Mouse (Mus musculus): ENCODE measurements around the gene Vps45. TPM values are rescaled to one million over a fixed set of nuclear protein-coding genes. Genes with fewer than 3 reads are reported as not detected.

The Vps45 gene
- polyA plus RNA-seq, 2 experiments = 6.6 to 9.0 TPM

DNA sequence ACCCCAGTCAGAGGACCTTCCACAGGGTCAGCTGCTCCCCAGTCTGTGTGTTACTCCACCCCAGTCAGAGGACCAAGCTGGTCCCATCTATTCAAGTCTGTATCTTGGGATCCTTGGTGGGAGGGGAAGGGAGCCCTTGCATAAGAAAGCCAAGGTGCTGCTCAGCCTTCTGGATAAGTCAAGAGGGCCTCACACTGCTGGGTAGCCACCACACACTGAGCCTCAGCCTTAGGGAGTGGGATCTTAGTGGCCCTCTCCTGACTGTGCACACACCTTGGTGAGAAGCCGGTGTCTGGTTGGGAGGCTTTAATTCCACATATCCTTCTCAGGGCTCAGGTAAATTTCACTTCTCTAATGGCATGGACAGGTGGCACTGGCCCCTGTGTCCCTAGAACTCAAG lies 70.1 kb downstream of the Vps45 start:
- no peak overlapping the region for H3K27ac ChIP-seq
- peaks cover 0 to 29% of the 10 kb centered on the region in 2 experiments; a peak in 3 of 4 replicates for H3K4me1 ChIP-seq (replicated peaks; ENCODE audit: control insufficient read depth in 2 of 2, insufficient read depth in 2 of 2, low read length in 1 of 2)
- no peak overlapping the region for H3K4me2 ChIP-seq (ENCODE audit: low read depth)
- 74% methylated on average over 1 of the region's 1 CpGs for WGBS (ENCODE audit: insufficient replicate concordance)
- ATAC-seq (ENCODE audit: insufficient read depth) (no peak), DNase-seq (ENCODE audit: low read depth in 3 of 3, low spot score in 3 of 3) (no peak)
- H3K4me3 ChIP-seq (ENCODE audit: insufficient read depth in 1 of 2, low read depth in 2 of 2, low read length in 2 of 2) = no peak overlapping the region
- TF ChIP-seq EP300 (IDR thresholded peaks at IDR 0.05; ENCODE audit: low read depth) = no peak
- no peak for TF ChIP-seq CTCF (IDR thresholded peaks at IDR 0.05; ENCODE audit: low read depth)
- no peak overlapping the region for H3K9ac ChIP-seq (replicated peaks)
- no peaks in the 10 kb centered on the region; the same call in 1 of the 2 replicates for H3K27me3 ChIP-seq (ENCODE audit: control insufficient read depth, insufficient read depth, low read length)
- H3K36me3 ChIP-seq (replicated peaks; ENCODE audit: control insufficient read depth, insufficient read depth, low read depth) = no peaks in the 10 kb centered on the region
- H3K9me3 ChIP-seq (ENCODE audit: control insufficient read depth, low read length) = no peaks in the 10 kb centered on the region

DNA sequence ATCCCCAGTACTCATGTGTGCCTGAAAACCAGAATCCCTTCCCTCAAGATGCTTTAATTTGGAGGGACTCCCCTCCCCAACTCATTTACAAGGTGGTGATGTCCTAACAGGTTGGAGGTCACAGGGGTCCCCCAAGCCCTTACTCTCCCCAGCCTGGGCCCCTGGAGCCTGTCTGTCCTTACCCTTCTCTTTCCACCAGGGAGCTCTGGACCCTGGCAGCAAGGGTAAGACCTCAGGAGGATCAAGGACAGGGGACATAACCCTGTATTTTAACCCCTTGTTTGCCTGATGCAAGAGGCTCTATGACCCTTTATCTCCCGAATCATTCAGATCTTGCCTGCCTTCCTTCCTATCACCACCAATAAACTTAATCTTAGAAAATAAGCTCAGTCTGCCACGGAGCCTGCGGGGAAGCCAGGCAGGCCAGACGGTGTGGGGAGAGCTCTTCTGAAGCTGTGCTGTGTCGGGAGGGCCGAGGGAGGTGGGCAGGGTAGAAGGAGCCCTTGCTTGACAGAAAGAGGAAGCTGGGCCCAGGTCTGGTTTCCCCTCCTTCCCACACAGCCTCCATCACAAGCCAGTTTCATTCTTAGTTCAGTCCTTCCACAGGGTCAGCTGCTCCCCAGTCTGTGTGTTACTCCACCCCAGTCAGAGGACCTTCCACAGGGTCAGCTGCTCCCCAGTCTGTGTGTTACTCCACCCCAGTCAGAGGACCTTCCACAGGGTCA lies 70.7 kb downstream of the Vps45 start:
- DNase-seq (ENCODE audit: low read depth in 3 of 3, low spot score in 3 of 3) (no peak), ATAC-seq (ENCODE audit: insufficient read depth) (no peak)
- no peak overlapping the region for H3K9ac ChIP-seq (replicated peaks)
- no peak for TF ChIP-seq EP300 (IDR thresholded peaks at IDR 0.05; ENCODE audit: low read depth)
- TF ChIP-seq CTCF (IDR thresholded peaks at IDR 0.05; ENCODE audit: low read depth) = no peak
- H3K9me3 ChIP-seq (ENCODE audit: control insufficient read depth, low read length) = no peaks in the 10 kb centered on the region
- H3K27me3 ChIP-seq (ENCODE audit: control insufficient read depth, insufficient read depth, low read length) = no peaks in the 10 kb centered on the region; the same call in 1 of the 2 replicates
- H3K4me1 ChIP-seq (replicated peaks; ENCODE audit: control insufficient read depth in 2 of 2, insufficient read depth in 2 of 2, low read length in 1 of 2) = peaks cover 0 to 26% of the 10 kb centered on the region in 2 experiments; a peak in 3 of 4 replicates
- WGBS (ENCODE audit: insufficient replicate concordance) = 14% methylated on average over 6 of the region's 6 CpGs
- no peak overlapping the region for H3K4me3 ChIP-seq (ENCODE audit: insufficient read depth in 1 of 2, low read depth in 2 of 2, low read length in 2 of 2)
- no peaks in the 10 kb centered on the region for H3K36me3 ChIP-seq (replicated peaks; ENCODE audit: control insufficient read depth, insufficient read depth, low read depth)
- H3K27ac ChIP-seq = no peak overlapping the region
- no peak overlapping the region for H3K4me2 ChIP-seq (ENCODE audit: low read depth)

DNA sequence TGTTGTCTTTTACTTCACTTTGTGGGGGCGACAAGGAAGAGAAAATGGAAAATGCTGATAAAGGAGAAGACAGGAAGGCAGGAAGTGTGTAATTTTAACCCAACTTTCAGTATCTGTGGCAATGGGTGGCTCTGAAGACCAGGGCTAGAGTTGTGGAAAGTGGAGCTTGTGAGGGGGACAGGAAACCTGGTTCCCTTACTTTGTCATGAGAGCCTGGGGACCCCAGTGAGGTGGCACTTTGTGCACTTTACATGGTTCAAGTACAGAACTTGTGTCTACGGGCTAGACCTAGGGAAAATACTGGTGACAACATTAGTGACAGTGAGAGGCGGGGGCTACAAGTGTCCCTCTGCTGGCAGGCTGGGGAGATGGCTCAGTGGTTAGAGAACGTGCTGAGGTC lies 71.3 kb downstream of the Vps45 start:
- no peak overlapping the region for H3K4me3 ChIP-seq (ENCODE audit: insufficient read depth in 1 of 2, low read depth in 2 of 2, low read length in 2 of 2)
- 34% methylated on average over 4 of the region's 4 CpGs for WGBS (ENCODE audit: insufficient replicate concordance)
- no peak for TF ChIP-seq EP300 (IDR thresholded peaks at IDR 0.05; ENCODE audit: low read depth)
- no peak for TF ChIP-seq CTCF (IDR thresholded peaks at IDR 0.05; ENCODE audit: low read depth)
- H3K4me1 ChIP-seq (replicated peaks; ENCODE audit: control insufficient read depth in 2 of 2, insufficient read depth in 2 of 2, low read length in 1 of 2) = peaks cover 0 to 24% of the 10 kb centered on the region in 2 experiments; a peak in 3 of 4 replicates
- no peaks in the 10 kb centered on the region for H3K36me3 ChIP-seq (replicated peaks; ENCODE audit: control insufficient read depth, insufficient read depth, low read depth)
- no peak overlapping the region for H3K9ac ChIP-seq (replicated peaks)
- 0 out of 2 replicates have a peak overlapping the region, but pooled peaks have one; percentile 4 for H3K4me2 ChIP-seq (ENCODE audit: low read depth)
- DNase-seq (ENCODE audit: low read depth in 3 of 3, low spot score in 3 of 3) (no peak), ATAC-seq (ENCODE audit: insufficient read depth) (no peak)
- no peaks in the 10 kb centered on the region; the same call in 1 of the 2 replicates for H3K27me3 ChIP-seq (ENCODE audit: control insufficient read depth, insufficient read depth, low read length)
- no peak overlapping the region for H3K27ac ChIP-seq
- no peaks in the 10 kb centered on the region for H3K9me3 ChIP-seq (ENCODE audit: control insufficient read depth, low read length)

DNA sequence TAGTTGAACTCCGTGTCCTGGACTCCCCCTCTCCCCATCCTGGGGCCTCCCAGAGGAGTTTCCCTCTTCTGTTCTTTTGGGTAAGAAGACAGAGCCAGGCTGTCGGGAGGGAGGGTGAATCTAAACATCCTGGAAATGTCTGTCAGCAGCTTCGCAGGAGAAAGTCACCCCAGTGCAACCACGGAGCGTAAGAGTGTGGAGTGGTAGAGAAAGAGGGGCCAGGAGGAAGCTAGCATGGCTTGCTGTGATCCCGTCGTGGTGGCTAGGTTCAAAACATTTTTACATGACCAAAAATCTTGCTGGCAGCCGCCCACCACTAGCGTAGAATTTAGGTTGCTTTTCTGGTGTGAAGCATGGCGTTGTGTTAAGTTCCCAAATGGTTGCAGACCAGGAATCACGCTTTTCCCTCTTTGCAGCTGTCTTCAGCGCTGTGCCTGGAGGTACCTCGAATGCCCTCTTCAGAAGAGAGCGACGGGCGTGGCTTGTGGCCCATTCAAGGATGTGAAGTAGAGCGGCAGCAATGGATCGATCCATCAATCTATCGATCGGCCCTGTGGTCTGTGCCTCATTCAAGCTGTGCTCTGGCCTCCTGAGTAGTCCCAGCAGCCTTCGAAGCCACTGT lies 72.2 kb downstream of the Vps45 start:
- Histone ChIP-seq H3K27me3 (ENCODE audit: control insufficient read depth, insufficient read depth, low read length) (no peaks in the 10 kb centered on the region; the same call in 1 of the 2 replicates), H3K9me3 (ENCODE audit: control insufficient read depth, low read length) (no peaks in the 10 kb centered on the region), H3K4me3 (ENCODE audit: insufficient read depth in 1 of 2, low read depth in 2 of 2, low read length in 2 of 2) (no peak overlapping the region; a peak in 1 of 4 replicates), H3K9ac (replicated peaks) (no peak overlapping the region), H3K27ac (no peak overlapping the region), H3K4me2 (ENCODE audit: low read depth) (peak overlapping the region; percentile 3), H3K4me1 (replicated peaks; ENCODE audit: control insufficient read depth in 2 of 2, insufficient read depth in 2 of 2, low read length in 1 of 2) (peaks cover 0 to 24% of the 10 kb centered on the region in 2 experiments; a peak in 3 of 4 replicates), H3K36me3 (replicated peaks; ENCODE audit: control insufficient read depth, insufficient read depth, low read depth) (no peaks in the 10 kb centered on the region)
- 10% methylated on average over 21 of the region's 21 CpGs for whole genome bisulfite sequencing (ENCODE audit: insufficient replicate concordance)
- TF ChIP-seq CTCF (IDR thresholded peaks at IDR 0.05; ENCODE audit: low read depth) = no peak
- TF ChIP-seq EP300 (IDR thresholded peaks at IDR 0.05; ENCODE audit: low read depth) = no peak
- no peak for ATAC-seq (ENCODE audit: insufficient read depth)
- no peak for DNase-seq (ENCODE audit: low read depth in 3 of 3, low spot score in 3 of 3)

All from liver, embryonic 14.5 days (tissue).